Mouse (Mus musculus) gonadal fat pad, adult 2 months (tissue): Measurements from ENCODE around the gene Ptges2. TPM values are rescaled to one million over a fixed set of nuclear protein-coding genes. Genes with fewer than 3 reads are reported as not detected.

Source experiments
- DNase-seq: peaks from one replicate; pipeline ENCODE4 v3.0.0-alpha.2; 2012; ENCODE audit warnings: low read depth
- polyA plus RNA-seq: library from polyadenylated mRNA; depleted of rRNA; stranded (reverse); fragments of >200 nt; gene quantifications from 2 replicates; pipeline ENCODE4 v1.2.3, GENCODE M21; 2012; rRNA removed

The Ptges2 gene
- polyA plus RNA-seq, 1 experiment: 50.0 TPM

DNA sequence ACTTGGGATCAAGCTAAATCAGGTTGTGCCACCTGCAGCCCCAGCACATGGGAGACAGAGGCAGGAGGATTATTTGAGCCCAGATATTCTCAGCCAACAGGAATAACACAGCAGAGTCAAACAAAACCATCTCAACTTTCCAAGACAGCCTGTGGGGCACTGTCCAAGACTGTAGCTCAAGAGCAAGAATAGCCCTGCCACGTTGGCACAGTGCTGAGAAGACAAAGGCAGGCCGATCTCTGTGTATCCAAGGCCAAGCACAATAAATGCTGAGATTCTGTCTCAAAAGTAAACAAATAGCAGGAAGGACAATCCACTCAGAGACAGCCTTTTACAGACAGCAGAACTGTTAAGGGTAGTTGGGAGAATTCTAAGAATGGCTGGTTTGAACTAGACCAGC lies 44.5 kb downstream of the Ptges2 start:
- no peak for DNase-seq

DNA sequence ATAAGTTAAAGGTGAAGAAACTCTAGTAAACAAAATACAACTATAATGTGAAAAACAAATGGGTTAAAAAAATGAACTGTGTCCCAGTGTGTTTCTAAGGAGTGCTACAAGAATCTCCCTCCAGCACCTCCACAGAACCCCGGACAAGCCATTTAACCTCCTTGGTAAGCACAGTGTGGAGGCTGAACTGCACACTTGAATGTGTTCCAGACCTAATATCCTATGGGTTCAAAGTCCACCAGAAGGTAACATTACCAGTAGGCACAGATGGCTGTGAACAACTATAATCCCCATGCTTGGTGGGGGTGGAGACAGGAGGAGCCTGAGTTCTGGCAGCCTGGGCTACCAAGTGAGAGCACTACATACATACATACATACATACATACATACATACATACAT lies 44.9 kb downstream of the Ptges2 start:
- no peak for DNase-seq

DNA sequence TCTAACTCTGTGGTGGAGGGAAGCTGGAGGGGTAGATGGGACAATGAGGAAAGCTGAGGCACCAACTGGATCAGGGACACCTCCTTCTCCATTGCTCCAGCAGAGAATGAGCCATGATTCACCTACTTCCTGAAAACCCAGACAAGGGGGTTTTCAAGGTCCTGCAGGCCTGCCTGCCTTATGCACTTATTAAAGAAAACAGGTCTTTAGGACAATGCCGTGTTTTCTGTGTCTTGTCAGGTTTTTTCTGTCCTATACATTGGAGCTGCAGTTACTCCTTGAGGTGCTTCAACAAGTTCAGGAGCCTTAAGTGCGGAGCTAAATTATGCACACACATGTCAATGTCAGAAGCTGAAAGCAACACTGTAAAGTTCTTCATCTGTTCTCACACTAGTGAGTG lies 45.9 kb downstream of the Ptges2 start:
- DNase-seq: no peak

DNA sequence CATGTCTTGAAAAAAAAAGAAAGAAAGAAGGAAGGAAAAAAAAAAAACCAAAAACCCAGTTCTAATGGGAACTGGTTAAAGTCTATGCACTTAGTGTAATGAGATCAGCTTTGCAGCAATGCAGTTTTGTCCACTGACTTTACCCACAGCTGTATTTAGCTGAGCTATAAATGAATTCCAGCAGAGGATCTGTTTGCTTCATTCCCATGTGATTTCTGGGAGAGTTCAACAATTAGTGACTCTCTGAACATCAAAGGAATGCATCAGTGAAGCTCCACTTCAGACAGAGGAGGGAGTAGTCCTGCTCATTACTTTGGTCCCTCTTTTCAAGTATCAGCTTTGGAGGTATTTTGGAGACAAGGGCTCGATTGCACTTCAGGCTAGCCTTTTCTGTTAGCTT lies 49.8 kb downstream of the Ptges2 start:
- DNase-seq: no peak

DNA sequence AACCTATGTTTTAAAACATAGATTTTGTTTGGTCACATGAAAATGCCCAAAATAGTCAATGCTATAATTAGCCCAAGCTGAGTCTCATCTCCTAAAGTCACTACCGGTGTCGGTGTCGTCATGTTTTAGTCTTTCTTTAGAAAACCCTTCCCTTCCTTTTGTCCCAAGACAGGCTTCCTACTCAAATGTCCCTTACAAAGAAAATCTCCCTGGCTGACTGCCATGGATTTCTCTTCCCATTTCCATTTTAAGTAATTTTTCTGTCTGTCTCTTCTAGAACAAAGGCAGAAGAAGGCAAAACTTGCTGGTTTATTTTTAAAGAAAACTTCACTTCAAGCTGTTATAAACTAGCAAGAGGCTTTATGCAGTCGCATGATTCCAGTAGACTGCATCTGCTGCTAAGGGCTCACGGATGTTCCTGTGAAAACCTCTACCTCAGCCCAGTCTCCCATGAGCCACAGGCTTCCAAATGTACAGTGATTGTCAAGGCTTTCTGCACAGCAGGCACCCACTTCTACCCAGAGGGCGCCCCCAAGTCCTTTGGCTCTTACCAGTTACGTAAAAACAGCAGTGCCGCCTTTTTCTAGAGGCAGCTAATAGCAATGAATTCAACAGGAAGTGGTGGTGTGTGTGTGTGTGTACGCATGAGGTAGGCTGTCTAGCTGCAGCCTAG lies 51.7 kb downstream of the Ptges2 start:
- no peak for DNase-seq

DNA sequence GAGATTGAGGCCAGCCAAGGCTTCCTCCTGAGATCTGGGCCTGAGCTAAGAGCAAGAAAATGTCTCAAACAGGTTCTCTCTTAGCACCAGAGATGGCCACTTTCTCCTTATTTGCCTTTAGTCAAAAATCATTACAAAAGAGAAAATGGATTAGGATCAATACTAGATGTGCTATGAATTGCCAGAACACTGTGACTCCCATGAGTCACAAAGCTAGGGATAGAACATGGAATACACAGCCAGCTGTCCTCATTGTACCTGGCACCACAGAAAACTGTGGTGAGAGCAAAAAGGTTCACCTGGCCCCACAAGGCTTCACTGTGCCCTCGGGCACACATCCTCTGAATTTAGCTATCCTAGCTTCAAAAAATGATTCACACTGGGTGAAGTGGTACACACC lies 52.8 kb downstream of the Ptges2 start:
- no peak for DNase-seq

DNA sequence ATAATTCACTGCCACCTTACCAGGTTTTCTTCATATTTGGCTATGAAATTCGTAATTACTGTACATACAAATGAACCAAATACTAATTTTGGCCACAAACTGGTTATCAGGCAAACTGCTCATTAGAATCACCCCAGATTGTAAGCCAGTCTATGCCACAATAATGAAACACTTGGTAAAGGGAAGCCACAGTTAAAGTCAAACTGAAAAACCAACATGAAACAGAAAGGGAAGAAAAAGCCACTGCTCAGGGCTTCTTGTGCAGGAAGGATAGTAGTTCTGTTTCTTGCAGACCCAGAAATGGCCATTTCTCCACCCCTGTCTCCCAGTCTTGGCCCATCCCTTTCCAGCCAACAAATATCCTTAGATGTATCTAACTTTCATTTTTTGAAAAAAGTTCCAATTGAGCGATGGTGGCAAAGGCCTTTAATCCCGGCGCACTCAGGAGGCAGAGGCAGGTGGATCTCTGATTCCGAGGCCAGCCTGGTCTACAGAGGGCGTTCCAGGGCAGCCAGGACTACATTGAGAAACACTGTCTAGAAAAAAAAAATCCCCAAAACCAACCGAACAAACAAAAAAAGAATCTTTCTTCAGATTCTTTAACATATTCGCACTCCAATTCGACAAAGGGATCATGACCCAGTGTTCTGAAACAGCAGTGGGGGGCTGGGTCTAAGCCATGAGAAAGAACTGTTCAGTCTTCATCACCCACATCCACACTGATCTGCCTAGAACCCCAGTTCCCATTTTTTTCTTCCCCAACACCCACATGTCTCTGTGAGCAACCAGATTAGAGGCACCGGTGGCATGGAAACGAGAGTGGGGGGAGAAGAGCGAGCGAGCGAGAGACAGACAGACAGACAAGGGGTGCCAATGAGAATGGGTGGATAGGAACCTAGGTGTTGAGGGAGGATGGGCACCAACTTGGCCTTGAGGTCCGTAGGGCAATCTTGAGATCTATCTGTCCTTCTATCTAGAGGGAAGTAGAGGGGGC lies 54.4 kb downstream of the Ptges2 start, which contains the start of gene Naif1:
Naif1 (plus strand) TSS at position 697 of the 994 bp plus-strand sequence.
- no peak for DNase-seq

DNA sequence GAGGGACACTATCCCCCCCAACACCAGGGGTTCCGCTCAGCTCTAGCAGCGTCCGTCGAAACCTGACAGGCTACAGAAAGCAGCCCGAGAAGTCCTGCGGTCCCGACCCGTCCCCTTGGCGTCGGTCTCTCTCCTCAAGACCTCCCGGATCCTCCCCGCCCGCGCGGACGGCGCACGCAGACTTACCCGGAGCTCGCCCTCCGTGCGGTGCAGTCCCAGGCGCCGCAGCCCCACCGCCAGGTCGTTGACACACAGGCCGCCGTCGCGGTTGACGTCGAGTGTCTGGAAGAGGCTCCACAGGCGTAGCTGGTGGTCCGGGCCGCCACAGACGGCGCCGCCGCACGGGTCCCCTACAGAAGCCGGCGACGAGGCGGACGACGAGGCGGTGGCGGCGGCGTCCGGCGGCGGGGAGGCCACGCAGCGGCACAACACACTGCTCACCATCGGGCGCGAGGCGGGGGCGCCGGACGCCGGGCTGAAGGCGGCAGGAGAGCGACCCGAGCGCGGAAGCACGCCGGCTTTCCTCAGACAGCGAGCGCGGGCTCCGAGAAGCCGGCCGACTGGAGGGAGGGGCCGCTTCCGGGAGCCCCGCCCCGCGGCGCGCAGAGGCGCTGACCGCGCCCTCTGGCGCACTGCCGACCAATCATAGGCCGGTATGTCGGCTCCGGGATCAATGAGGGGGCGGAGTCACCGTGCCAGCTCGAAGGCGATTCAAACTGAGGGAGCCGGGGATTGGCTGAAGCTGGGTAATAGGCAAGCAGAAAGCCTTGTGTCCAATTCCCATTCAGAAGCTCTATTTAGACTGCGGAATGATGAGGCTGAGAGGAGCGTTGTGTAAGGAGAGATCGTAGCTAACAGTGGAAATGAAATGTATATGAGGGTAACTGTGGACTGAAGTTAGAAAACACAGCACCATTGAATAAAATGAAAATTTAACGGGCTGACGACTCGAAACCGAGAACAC lies 55.5 kb downstream of the Ptges2 start, which contains the start of gene Slc25a25:
Slc25a25 (minus strand) TSS at position 565 of the 964 bp plus-strand sequence.
- no peak for DNase-seq

DNA sequence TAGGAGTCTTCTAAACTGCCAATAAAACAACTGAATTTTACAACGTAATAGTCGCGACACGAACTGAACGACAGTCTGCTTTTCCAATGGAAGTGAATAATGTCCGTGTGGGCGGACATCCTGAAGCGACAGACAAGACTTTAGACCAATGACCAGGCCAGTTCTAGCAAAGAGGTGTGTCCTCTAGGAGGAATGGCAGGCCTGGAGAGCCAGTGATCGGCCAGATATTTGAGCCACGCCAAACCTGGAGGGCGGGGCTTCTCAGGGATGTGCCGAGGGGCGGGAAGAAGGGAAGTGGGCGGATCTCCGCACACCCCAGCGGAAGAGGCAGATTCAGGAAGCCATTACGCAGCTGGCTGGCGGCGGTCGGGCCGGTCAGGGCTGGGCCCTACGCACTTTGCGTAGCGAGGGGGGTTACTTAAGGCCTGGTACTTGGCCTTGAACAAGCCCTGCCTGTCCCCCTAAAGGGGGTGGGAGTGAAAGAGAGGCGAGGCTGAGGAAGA lies 56.2 kb downstream of the Ptges2 start:
- DNase-seq: peak; percentile 95

DNA sequence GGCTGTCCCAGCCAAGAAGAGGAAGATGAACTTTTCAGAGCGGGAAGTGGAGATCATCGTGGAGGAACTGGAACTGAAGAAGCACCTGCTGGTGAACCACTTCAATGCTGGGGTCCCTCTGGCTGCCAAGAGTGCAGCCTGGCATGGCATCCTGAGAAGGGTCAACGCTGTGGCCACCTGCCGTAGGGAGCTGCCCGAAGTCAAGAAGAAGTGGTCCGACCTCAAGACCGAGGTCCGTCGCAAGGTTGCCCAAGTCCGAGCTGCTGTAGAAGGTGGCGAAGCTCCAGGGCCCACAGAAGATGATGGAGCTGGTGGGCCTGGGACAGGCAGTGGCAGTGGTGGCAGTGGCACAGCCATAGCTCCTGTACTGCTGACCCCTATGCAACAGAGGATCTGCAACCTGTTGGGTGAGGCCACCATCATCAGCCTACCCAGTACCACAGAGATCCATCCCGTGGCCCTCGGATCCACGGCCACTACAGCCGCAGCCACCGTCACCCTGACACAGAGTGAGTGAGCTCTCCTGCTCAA lies 56.8 kb downstream of the Ptges2 start:
- DNase-seq: no peak

DNA sequence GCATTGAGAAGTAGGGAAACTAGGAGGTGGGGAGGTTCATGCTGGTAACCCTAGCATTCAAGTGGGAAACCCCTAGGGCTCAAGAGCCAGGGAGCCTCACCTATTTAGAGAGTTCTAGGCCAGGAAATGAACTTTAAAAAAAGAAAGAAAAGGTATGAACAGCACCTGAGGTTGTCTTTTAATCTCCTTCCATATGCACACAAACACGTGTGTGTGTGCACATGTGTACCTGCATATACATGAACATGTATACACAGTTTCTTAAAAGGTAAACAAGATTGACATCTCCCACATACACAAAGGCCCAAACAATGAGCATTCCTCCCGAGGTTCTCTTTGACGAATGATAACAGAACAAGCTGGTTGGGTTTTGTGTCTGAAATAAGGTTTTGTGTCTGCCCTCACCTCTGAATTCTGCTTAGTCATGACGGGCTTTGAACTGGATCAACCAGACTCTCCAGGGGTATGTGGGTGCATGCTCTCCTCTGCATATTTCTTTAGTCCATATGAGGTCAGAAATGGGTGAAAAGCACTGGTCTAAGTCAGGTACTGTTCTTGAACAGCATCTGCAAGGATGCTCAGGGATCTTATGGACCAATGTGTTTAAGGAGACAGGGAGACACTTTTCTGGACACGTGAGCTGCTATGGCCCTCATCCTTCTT lies 58.1 kb downstream of the Ptges2 start:
- no peak for DNase-seq

DNA sequence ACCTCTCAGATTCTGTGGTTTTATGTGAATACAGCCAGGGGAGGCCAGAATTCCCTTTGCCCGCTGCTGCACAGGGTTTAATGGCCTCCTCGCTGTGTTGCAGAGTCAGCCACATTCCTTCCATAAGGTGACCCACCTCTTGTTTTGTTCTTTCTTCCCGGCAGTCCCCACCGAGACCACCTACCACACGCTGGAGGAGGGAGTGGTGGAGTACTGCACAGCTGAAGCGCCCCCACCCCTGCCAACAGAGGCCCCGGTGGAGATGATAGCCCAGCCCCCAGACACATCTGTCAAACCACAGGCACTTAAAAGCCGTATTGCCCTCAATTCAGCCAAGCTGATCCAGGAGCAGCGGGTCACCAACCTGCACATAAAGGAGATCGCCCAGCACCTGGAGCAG lies 58.9 kb downstream of the Ptges2 start:
- no peak for DNase-seq

DNA sequence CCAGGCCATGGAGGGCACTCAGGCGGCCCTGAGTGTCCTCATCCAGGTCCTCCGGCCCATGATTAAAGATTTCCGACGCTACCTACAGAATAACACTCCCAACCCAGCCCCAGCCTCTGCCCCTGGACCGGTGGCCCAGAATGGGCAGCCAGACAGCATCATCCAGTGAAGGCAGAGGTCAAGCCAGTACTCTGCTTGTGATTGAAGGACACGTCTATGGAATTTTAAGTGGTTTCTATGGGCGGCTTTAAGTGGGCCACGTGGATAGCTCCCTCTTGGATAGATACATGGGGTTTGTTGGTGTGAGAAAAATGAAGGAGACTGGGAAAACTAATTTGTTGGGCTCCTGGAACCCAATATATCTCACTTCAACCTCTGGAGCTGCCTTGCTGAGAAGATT lies 59.4 kb downstream of the Ptges2 start:
- no peak for DNase-seq

Other genes starting within 250 kb of the Ptges2 start
- gene Prrc2b, start 244.8 kb upstream of the Ptges2 start, polyA plus RNA-seq: 42.7 and 62.1 TPM in 2 replicates
- 27.7 and 29.2 TPM in 2 replicates for gene Pomt1, start 159.3 kb upstream of the Ptges2 start, polyA plus RNA-seq
- gene Uck1, start 135.7 kb upstream of the Ptges2 start, polyA plus RNA-seq: 118 and 134 TPM in 2 replicates
- gene Golga2, start 108.5 kb upstream of the Ptges2 start, polyA plus RNA-seq: 43.1 and 46.2 TPM in 2 replicates
- gene Swi5, start 107.8 kb upstream of the Ptges2 start, polyA plus RNA-seq: 293 and 333 TPM in 2 replicates
- 150 and 154 TPM in 2 replicates for gene Ciz1, start 43.6 kb upstream of the Ptges2 start, polyA plus RNA-seq
- 19.7 and 25.0 TPM in 2 replicates for gene Dnm1, start 42.6 kb upstream of the Ptges2 start, polyA plus RNA-seq
- 470 and 500 TPM in 2 replicates for gene 1110008P14Rik, start 14.0 kb upstream of the Ptges2 start, polyA plus RNA-seq
- gene Lcn2, start 7.6 kb upstream of the Ptges2 start, polyA plus RNA-seq: 3,887 and 6,444 TPM in 2 replicates
- gene Naif1, start 54.6 kb downstream of the Ptges2 start, polyA plus RNA-seq: 5.2 and 5.3 TPM in 2 replicates
- gene Slc25a25, start 55.5 kb downstream of the Ptges2 start, polyA plus RNA-seq: 29.4 and 39.5 TPM in 2 replicates
- gene Fam102a, start 139.4 kb downstream of the Ptges2 start, polyA plus RNA-seq: 23.8 and 31.3 TPM in 2 replicates
- gene Dpm2, start 175.0 kb downstream of the Ptges2 start, polyA plus RNA-seq: 138 and 191 TPM in 2 replicates
- 0.11 and 0.24 TPM in 2 replicates for gene Pip5kl1, start 178.9 kb downstream of the Ptges2 start, polyA plus RNA-seq
- not detected in 2 replicates for gene 9430097D07Rik, start 179.8 kb downstream of the Ptges2 start, polyA plus RNA-seq
- gene St6galnac4, start 191.2 kb downstream of the Ptges2 start, polyA plus RNA-seq: 40.7 and 48.2 TPM in 2 replicates
- gene St6galnac6, start 203.8 kb downstream of the Ptges2 start, polyA plus RNA-seq: 44.6 and 46.1 TPM in 2 replicates
- 25.9 and 35.2 TPM in 2 replicates for gene Ak1, start 225.9 kb downstream of the Ptges2 start, polyA plus RNA-seq